Mouse (Mus musculus) layer of hippocampus, postnatal 25 days (tissue): ENCODE results near the gene Magea1. TPM values are rescaled to one million over a fixed set of nuclear protein-coding genes. Genes with fewer than 3 reads are reported as not detected.
"Not testable (repeated sequence)": the region's sequence is repeated elsewhere in the genome, so short reads cannot be mapped to it uniquely, and the experiment has no call there.

Experiments
- DNase-seq, 2 experiments: peaks; one replicate each; pipeline ENCODE4 v3.0.0; 2022; ENCODE audit warnings: mixed read lengths in 2 of 2, low spot score in 1 of 2; ENCODE audit errors: extremely low spot score in 1 of 2
- total RNA-seq, 2 experiments: library from RNA; stranded (reverse); gene quantifications; 2 replicates each; pipeline ENCODE4 v1.2.3; 2021

Magea1 gene
- total RNA-seq = not detected

DNA sequence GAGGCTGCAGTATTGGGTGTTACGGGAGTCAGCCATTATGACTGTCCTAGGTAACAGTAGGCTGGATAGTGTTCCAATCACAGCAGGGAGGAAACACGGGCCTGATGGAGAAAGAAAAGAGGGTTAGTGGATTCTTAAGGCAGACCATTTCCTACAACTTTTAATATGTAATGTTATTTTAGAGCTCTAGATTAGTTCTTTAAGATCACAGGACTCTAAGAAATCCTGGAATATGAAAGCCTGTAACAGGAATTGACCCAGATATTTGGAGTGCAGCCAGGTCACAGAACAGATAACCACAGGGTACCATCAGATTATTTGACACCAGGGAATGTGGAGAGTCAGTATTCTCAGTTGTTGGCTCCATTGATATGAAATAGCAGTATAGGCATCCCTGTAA lies at the start of gene Magea1:
Gene Magea1, minus strand, starts transcription at position 101 of the 400 bp plus-strand sequence.
- DNase-seq = not testable (repeated sequence)

DNA sequence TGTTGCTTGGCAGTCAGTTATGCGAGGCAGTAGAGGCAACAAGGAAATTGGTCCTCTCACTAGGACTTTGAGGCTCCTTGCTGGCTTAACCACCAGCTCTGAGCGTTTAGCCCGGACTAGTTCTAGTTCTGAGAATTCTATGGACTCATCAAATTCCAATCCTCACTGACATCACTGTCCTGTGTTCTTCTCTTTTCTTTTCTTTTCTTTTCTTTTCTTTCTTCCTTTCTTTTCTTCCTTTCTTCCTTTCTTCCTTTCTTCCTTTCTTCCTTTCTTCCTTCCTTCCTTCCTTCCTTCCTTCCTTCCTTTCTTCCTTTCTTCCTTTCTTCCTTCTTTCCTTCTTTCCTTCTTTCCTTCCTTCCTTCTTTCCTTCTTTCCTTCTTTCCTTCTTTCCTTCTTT lies 38.7 kb upstream of the Magea1 start, which contains the start of gene Cldn34b2:
Gene Cldn34b2, minus strand, starts transcription at position 101 of the 400 bp plus-strand sequence.
- DNase-seq = not testable (repeated sequence)

DNA sequence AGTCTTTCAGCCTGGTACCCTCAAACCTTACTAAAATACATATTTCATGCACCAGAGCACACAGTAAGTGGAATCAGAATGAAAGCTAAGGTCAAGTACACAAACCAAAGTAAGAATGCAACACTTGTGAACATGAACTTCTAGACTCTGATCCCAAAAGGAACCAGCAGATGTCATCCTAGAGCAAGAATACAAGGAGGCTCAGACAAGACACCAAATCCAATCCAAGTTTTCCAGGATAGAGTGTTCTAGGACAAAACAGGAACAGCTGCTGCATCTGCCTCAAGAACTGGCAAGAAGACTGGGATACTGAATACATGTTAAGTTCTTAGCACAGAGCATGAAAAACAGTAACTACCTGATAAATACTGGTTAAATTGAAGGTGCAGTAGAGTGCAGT lies 8.4 kb upstream of the Magea1 start:
- DNase-seq = no peak

DNA sequence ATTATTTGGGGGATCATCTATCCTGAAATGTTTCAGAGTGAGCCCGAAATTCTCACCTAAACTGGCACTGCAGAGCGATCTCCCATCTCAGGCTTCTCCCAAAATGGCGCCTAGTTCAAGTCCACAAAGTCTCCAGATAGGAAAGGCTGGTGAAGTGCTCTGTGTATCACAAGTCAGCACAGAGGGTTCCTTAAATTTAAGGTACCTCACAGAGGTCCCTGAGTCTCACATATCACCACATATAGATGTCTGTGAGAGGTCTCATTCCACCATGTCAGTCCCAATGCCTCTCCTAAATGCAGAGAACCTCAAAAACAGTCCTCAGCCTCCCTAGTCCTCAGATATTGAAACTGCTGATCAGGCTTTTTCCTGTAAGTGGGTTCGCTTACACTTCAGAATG lies 4.0 kb upstream of the Magea1 start, which contains the start of gene Magea2:
Gene Magea2, minus strand, starts transcription at position 101 of the 400 bp plus-strand sequence.
- DNase-seq = not testable (repeated sequence)

DNA sequence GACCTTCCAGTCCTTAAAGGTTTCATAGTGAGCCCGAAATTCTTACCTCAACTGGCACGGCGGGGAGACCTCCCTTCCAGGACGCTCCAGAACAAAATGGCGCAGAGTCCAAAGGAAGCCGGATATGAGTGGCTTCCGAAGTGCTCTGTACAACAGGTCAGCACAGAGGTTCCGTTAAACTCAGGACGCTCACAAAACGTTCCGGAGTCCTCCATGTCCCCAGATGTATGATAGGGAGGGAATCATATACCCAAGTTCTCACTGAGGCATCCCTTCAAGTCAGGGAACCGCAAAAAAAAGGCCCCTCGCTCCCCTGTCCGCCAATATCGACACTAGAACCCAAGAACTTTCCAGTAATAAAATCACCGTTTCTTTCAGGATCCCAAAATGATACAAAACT lies 26.5 kb downstream of the Magea1 start, which contains the start of gene Magea5:
Gene Magea5, minus strand, starts transcription at position 101 of the 400 bp plus-strand sequence.
- DNase-seq = not testable (repeated sequence)

Other genes starting within 250 kb of the Magea1 start
- gene Cldn34b1, start 199.5 kb downstream of the Magea1 start, total RNA-seq = not detected
- gene Magea6, start 153.8 kb downstream of the Magea1 start, total RNA-seq = not detected
- gene Magea3, start 140.3 kb downstream of the Magea1 start, total RNA-seq = not detected
- not detected for gene Magea8, start 93.9 kb downstream of the Magea1 start, total RNA-seq
- not detected for gene Magea5, start 26.6 kb downstream of the Magea1 start, total RNA-seq
- not detected for gene Magea2, start 3.9 kb upstream of the Magea1 start, total RNA-seq
- not detected for gene Cldn34b2, start 38.6 kb upstream of the Magea1 start, total RNA-seq
- 10 to 100 TPM; 57.6 to 79.1 TPM for gene Sat1, start 126.7 kb upstream of the Magea1 start, total RNA-seq
- 10 to 100 TPM; 19.2 to 20.0 TPM for gene Acot9, start 172.7 kb upstream of the Magea1 start, total RNA-seq